Mouse (Mus musculus) ES-CJ7 (cell line): ENCODE data around the gene Glcci1.

Source experiments
- DNase-seq: peaks from one replicate; pipeline ENCODE4 v3.0.0; 2011; ENCODE audit warnings: low read depth, low spot score

Glcci1 gene

DNA sequence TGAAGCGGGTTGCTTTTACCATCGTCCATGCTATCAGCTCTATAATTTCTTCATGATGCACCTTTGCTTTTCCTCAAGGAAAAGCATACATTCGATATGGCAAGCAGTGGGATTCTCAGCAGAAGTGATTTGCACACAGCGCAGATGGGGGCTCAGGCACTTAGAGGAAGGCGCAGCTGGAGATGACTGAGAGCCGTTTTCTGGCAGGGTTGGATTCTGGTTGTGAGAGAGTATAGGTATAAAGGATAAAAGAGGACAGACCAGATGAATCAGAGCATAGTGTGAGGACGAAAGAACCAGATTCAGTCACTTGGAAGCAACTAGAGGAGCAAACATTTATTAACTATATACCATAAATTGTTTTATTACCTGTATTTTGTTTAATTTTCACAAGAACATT lies 36.4 kb downstream of the Glcci1 start:
- DNase-seq, result no peak

DNA sequence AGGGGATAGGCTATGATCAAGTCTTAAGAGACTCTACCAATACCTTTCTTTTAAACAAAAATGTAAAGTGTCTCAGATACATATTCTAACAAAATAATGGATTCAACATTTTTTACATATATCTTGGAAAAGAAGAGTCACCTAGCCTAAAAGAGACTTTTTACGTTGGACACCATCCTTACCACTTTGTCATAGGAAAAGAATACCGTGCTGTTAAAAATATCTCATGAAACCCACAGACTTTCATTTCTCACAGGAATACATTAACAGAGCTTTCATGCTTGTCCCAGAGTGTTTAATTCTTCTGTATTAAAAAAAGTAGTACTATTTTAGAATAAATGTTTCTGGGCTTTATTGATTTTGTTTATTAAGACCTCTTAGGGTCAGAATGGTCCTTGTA lies 41.8 kb downstream of the Glcci1 start:
- DNase-seq, result no peak

DNA sequence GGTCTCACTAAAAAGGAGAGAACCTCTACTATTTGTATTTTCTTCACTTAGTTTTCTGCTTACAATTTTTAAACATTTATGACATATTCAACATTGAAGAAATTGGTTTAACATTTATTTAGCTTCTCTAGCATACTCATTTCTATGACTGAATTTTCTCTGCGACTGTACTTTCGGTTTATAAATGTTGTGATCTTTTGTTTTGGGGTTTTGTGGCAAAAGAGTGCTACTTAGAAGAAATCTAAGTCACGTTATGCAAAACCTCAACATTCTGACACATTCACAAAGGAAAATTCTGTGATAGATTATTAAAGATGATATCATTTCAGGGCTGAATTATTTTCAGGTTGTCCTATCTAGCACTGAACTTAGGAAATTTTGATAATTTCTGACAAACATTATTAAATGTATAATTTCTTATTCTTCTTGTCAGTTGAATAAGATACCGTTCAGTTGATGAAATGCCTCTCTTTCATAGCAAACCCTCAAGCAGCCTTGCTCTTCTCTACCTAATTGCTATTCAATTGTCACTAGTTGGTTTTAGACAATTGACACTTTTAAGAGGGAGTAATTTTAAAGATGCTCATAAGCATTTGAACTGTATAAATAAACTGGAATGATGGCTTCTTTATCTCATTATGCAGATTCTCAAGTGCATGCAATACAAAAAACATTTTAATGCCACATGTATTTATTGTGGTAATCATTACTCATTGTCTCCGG lies 47.6 kb downstream of the Glcci1 start:
- DNase-seq, result no peak

DNA sequence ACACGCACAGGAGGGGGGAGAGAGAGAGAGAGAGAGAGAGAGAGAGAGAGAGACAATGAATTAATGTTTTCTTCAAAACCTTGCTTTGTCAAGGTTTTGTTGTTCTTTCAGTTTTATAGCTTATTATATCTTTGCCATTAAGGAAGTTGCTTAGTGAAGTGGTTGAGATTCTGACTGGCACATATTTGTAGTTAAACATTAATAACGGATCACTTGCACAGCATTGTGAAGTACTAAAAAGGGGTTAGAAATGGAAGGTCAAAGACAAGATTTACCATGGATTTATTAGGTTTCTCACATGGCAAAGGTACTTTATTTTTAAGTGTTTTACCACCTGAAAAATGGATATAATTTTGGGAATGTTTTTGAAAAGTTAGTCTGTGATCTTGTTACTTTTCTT lies 51.3 kb downstream of the Glcci1 start:
- DNase-seq, result no peak

DNA sequence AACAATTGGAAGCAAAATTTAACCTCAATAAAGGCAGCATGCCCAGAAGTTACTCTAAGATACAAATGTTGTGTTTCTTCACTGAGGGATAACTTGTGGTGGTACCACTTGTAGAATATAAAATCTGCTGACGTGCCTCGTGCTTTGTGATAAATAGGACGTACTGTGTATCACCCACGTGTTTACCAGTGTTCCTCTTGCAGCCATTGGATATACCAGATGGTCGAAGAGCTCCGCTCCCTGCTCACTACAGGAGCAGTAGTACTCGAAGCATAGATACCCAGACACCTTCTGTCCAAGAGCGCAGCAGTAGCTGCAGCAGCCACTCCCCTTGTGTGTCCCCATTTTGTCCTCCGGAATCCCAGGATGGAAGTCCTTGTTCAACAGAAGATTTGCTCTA lies 73.0 kb downstream of the Glcci1 start:
- no peak for DNase-seq

DNA sequence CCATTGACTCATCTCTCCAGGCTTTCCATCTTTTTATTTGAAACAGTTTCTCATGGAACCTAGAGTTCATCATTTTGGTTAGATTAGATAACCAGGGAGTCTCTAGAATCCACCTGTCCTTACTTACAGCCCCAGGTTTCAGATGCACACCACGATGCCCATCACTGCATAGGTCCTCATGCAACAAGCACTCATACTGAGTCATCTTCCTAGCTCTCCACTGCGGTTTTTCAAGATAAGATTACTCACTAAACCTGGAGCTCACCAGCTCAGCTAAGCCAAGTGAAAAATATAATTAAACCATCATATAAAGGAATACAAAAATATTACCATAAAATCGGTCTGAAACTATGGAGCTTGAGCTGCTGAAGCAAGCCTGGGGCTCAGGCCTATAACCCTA lies 74.5 kb downstream of the Glcci1 start:
- DNase-seq, result no peak

DNA sequence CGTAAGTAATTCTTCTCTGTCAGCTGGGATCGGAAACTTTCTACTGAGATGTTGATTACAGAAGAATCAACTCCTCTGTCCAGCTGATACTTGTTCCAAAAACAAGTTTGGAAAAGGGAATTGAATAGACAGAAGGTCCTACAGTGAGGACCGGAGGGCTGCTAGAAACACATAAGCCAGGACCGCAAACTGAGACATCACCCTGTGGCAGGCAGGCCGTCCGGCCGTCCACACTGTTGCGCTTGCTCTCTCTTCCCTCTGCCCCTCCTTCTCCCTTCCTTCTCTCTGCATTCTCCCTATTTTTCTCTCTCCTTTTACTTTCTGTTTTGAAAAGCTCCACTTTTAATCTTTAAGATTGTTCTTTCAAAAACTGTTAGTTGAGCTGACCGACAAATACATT lies 82.3 kb downstream of the Glcci1 start:
- no peak for DNase-seq

DNA sequence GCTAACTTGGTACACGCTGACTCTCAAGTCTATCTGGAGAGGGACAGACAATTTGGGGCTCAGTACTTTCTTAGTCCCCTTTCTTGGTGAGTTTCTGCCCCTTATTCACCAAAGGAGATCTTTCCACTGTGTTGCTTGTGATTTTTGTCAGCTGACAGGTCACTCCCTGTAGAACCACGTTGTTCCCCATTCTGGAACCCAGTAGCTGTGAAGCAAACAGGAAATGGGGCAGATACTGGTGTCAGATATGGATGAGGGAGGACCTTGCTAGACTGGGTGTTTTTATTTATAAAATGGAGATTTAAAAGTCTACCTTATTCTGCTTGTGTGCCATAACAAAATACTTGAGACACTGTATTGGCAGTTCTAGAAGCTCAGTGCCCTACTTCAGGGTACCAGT lies 108.0 kb downstream of the Glcci1 start:
- no peak for DNase-seq

DNA sequence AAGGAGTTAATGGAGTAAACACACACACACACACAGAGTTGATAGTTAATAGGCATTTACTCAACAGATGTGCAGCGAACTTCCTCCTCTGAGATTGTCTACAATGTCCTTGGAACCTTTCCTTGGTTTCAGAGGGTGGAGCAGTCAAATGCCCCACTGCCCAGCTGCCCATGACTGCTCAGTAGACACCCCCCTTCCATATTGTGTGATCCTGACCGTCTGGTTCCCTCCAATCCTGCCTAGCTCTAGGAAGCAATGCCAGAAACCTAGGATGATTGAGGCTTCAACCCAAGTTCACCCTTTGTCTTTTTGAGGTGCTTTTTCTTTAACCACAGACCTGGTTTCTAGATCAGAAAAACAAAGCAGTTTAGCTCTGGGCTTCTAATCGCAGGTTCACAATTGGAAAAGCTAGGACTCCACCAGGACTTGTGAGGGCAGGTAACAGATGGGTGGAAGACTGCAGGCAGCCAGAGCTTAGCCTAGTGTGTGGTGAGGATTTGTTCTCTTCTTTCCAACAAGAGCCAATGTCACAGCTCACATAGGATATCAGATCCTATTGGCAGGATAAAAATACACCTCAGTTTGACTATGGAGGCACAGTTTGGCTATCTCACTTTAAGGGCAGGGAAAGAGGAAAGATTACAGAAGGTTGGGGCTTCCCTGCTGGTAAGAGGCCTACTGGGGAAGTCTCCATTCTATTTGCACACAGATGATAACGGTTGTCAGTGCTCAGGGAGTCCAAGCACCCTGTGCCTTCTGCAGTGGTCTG lies 110.4 kb downstream of the Glcci1 start:
- no peak for DNase-seq

DNA sequence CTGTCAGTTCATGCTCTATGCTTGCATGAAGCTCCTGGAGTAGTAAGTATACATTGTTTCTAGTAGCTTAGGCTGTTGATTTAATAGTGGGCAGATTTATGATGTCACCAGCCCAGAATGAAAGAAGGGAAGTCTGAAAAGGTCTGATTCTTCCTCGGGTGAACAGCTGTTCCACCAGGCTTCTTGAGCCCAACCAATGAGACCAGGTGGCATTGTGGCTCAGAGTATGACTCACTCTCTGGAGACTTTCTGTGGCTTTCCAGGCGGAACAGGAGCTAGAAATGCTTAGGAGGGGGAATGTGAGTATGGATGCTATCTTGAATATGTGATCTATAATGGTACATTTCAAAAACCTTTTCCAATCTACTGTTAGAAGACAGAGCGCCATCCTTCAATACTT lies 113.6 kb downstream of the Glcci1 start:
- DNase-seq, result no peak

DNA sequence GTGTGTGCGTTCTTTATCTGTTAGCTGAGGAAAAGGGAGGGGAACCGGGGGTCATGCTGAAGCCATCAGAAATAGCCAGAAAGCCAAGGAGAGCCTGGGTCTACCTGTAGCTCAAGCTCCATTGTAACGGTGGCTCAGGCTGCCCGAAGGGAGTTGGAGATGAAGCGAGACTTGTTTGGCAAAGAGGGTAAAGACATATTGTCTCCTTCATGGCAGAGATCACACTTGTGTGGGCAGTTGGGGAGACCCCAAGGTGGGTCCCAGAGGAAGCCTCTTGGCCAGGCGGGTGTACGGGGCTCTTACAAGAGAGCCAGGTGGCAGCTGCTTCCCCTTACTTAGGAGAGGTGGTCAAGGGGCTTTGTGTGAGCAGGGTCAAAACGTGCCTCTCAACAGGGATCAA lies 118.8 kb downstream of the Glcci1 start:
- no peak for DNase-seq

DNA sequence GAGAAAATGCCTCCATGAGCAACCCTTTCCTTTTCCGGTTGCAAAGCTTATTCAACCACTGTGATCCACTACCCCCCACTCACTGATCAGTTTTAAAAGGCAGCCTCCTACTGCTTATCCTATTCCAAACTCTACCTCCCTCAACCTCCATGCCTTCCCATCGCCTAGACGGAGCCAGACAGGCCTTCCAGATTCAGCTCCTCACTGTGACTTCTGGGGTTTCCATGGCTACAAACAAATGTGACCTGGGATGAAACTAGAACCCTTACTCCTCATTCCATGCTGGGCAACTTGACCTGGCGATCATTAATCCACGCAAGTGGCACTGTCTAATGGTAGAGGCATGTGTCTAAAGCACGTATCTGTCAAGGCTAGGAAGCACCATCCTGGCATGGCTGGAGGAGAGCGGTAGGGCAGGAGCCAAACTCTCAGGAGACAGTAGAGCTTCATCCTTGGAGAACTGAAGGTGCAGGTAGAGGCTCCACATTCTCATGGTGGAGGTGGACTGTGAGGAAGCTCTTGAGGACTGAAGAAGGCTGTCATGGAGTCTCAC lies 119.4 kb downstream of the Glcci1 start:
- no peak for DNase-seq

DNA sequence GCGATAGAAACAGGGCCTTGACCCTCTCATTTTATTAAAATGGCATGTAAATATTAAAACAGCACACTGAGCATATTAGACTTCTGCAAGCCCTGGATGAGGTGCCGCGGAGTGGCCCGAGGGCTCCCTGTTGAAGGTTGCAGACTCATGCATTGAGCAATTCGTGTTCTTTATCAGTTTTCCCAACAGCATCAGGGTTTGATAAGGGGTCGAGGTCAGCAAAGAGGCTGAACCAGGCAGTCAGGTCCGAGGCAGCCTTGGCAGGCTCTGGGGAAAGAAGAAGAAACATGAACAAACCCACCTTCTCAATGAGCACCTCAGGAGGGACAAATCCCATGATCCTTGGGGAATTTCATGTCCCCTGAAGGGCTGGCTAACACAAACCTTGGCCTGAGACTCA lies 121.1 kb downstream of the Glcci1 start:
- DNase-seq, result no peak

DNA sequence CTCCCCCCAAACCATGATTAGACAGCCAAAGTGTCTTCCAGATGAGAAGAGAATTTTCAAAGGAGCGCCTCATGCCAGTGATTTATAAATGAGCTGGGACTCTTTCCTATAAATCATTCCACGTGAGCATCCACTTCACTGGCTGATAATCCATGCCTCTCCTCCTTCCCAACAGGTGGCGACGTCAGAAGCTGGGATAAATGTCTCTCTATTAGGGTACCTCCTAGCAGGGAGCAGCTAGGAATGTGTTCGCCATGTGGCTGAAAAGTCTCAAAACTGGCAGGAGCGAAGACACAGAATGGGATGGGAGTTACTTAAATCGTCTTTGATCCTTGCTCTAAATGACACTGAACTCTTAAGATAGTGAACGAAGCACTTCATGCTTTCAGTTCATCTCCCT lies 122.0 kb downstream of the Glcci1 start:
- DNase-seq, result no peak

DNA sequence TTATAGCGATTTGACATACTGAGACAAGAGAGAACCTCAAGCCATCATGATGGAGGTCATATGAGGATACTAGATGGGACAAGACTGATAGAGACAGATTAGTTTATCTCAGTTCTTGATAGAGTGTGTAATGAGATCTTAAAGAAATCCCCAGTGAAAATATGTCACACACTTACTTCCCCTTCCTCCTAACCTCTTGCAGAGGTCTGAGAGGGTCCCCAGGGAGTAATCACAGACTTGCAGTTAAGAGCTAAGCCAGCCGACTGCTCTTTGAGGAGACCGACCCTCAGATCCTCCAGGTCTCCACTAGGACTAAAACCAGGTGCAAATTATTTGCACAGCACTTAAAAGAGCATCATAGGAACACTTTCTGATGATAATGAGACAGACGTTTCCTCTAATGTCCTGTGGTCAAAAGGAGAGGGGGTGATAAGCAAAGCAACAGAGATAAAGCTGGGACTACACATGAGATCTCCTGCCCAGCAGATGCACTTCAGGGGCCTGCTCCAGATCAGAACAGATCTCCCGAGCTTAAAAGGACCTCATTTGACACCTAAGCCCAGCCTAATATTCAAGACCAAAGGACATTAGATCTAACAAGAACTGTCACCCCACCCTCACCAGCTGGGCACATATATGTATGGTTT lies 122.7 kb downstream of the Glcci1 start:
- no peak for DNase-seq

DNA sequence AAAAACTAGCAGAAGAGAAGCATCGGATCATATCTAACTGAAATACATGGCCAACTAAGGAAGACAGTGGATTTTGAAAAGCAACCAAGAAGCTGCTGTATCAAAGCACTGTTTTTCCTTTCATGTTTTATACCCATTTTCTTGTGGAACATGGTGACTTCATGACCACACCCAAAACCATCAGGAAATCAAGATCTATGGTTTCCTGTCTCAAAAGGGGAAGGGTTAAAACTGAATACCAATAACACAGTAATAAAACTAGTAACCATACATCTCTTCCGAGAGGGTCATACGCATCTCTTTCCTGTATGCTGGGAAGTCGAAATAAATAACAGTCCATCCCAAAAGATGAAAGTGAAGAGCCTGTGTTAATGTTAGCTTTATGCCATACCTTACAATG lies 123.3 kb downstream of the Glcci1 start:
- no peak for DNase-seq

DNA sequence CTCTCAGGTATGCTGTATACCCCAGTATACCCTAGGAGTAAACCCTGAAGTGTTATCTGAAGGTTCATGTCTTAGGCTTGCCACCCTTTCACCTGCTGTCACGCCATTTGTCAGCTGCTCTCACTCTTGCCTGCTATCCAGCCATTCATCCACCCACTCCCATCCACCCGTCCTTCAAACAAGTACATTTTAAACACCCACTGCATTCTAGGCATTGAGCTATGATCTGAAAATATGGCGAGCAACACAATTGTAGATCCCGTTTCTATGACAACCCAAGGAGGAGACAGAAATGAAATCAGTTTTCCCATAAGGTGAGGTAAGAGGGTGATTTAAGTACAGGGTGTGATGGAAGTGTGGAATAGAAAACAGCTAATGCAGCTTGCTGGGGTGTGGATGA lies 128.7 kb downstream of the Glcci1 start:
- no peak for DNase-seq

DNA sequence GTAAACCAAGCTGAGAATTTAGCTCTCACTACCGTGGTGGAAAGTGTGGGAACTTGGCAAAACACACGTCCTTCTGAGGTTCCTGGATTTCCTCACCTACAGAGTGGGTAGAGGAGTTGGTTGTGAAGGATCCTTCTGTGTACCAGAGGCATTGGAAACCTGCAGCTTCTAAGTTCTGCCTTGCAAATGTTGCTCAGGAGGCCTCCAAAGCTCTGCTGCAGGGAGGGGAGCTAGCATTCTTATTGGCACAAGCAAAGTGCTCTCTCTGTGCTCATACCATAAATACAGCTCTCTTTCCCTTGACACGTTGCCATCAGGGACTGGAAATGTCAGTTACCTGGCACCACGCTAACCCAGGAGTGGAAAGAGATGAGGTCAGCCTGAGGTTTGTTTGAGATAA lies 129.5 kb downstream of the Glcci1 start:
- no peak for DNase-seq

DNA sequence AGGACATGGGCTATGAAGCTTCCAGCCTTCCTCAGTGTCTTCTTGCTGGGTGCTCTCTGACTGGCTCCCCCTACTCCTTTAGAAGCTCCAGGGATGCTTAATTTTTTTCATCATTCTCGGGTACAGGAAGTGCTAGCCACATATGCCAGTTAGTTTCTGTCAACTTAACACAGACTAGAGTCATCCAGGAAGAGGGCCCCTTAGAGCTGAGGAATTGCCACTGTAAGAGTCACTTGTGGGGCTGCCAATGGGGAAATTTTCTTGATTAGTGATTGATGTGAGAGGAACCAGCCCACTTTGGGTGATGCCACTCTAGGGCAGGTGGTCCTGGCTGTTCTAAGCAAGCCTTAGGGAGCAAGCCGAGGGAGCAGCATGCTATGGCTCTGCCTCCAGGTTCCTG lies 130.1 kb downstream of the Glcci1 start:
- DNase-seq, result no peak

DNA sequence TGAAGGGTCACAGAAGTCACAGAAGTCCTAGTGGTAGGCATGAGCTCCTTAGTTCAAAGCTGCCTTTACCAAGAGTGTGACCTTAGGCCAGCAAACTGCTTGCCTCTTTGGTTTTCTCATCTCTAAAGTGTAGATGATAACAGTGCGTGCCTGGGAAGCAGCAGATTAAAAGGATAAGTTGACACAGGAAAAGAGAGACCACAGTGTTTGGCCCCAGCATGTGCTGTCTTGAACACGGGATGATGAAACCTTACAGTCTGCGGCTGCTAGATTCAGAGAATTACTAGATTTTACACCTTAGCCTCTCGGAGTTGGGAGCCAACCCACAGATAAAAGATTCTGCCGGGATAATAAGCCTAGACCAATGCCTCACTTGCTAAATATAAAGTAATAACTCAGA lies 131.5 kb downstream of the Glcci1 start:
- no peak for DNase-seq

DNA sequence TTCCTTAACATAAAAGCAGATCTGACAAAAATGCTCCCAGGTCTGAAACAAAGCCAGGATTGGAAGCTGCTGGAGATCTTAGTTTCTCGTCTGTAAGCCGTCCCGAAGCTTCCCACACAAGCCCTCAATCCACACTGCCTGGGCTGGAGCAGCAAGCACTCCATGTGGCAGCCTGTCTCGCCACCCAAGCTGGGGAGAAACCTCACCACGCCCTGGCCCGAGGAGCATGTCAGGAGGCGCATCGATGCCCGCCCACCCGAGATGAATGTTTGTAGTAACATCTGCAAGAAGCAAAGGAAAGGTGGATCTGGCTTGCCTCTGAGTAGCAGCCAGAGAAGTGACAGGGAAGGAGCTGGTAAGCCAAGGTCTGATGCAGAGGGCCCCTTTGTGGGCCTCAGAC lies 135.3 kb downstream of the Glcci1 start:
- no peak for DNase-seq

DNA sequence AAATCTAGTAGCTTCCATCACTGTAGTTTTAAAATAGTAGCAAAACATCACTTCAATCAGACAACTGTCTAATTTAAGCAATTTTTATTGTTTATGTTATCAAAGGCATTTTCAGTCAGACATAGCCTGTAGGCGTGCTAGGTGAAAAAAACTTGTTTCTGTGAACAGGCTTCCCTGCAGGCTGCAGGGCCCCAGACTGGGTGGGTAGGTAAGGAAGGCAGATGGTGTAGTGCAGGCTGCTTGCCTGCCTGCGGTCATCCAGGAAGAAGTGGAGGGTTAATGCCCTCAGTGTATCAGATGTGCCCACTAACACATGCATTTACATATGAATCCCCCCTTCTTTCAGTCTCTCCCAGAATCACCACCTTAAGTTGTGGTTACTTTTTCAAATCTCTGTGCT lies 136.3 kb downstream of the Glcci1 start:
- no peak for DNase-seq
